ENCODE assay signal across 8 mouse cellular contexts in the genomic region with DNA sequence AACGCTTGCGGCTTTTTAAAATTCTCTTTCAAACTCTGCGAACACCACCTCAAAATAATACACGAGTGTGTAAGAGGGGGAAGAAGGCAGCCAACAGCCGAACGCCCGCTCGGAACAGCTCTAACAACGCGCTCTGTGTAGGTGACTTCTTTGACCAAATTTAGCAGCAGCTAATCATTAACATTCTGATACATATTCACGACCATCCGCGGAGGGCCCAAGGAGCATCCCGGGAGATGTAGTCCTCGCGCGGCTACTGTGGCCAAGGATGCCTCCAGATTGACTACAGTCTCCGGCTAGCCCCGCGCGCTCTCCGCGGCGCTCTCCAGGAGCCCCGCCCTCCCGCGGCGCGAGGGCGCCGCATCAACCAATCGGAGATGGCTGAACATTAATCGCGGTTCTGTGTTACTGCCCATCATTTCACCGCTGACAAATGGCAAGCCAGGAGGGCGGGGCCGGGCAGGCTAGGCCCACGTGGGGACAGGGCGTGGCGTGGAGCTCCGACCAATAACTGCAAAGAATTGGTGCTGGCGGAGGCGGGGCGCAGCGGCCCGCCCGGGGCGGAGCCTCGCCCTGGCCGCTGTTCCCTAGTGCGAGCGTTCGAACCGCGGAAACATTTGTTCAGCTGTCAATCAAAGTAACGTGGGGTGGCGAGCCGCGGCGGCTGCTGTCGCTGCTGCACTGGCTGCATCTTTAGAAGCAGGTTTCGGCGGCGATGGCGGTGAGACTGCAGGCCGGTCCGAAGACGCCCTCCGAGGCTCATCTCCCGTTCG. TPM values are rescaled to one million over a fixed set of nuclear protein-coding genes. Genes with fewer than 3 reads are reported as not detected.
DNase-seq lines count a peak whose midpoint lies in the region; ATAC-seq and TF ChIP-seq lines count a peak whose summit lies in the region.

A gene (minus strand): TSS at position 135 of the 773 bp plus-strand sequence.

- peak; percentile 4 for TF ChIP-seq RAD21 in CH12.LX (IDR thresholded peaks at IDR 0.05; ENCODE audit: low read depth, low read length)

- peak; percentile 96 for ATAC-seq in forebrain, embryonic 11.5 days (replicated peaks; ENCODE audit: low FRiP score)
- peak; percentile 96 for ATAC-seq in heart, embryonic 16.5 days (replicated peaks; ENCODE audit: extremely low read depth, insufficient read depth, low FRiP score)
- ATAC-seq in liver, embryonic 15.5 days (ENCODE audit: insufficient read depth), result peak; percentile 94
- ATAC-seq in neural tube, embryonic 12.5 days (ENCODE audit: low FRiP score, low read depth), result peak; percentile 97

- peaks cover 40% of the 10 kb centered on the region for H3K79me2 ChIP-seq in CH12.LX (replicated peaks; ENCODE audit: control insufficient read depth, extremely low read depth, insufficient read depth, poor library complexity, severe bottlenecking)

- H3K9ac ChIP-seq in CH12.LX (ENCODE audit: insufficient read depth, low read depth), result peak within 1 kb of the TSS; percentile 97
- peak within 1 kb of the TSS; percentile 87 for H3K9ac ChIP-seq in forebrain, embryonic 11.5 days (ENCODE audit: low read length)
- H3K9ac ChIP-seq in heart, embryonic 16.5 days (ENCODE audit: low read length), result peak within 1 kb of the TSS; percentile 91
- H3K9ac ChIP-seq in liver, embryonic 15.5 days, result peak within 1 kb of the TSS; percentile 94
- H3K9ac ChIP-seq in neural tube, embryonic 12.5 days, result peak within 1 kb of the TSS; percentile 93

- H3K4me2 ChIP-seq in CH12.LX (ENCODE audit: insufficient read depth, low read depth, poor library complexity, severe bottlenecking), result peak within 1 kb of the TSS; percentile 70
- H3K4me2 ChIP-seq in forebrain, embryonic 11.5 days (ENCODE audit: low read depth, low read length, severe bottlenecking), result peak within 1 kb of the TSS; percentile 54
- peak within 1 kb of the TSS; percentile 74 for H3K4me2 ChIP-seq in heart, embryonic 16.5 days (ENCODE audit: low read depth, low read length)
- peak within 1 kb of the TSS; percentile 97 for H3K4me2 ChIP-seq in liver, embryonic 15.5 days
- peak within 1 kb of the TSS; percentile 69 for H3K4me2 ChIP-seq in neural tube, embryonic 12.5 days (replicated peaks)

- TF ChIP-seq EP300 in CH12.LX (IDR thresholded peaks at IDR 0.05; ENCODE audit: low read length), result no peak; the same call in 1 of the 2 replicates

- TF ChIP-seq CTCF in CH12.LX (conservative IDR thresholded peaks at IDR 0.05 in 1 of 2, IDR thresholded peaks at IDR 0.05 in 1 of 2; ENCODE audit: low read depth in 2 of 2, low read length in 2 of 2), result peak in 1 of 2 experiments; percentile 16; a peak in 2 of 4 replicates

- H3K9me3 ChIP-seq in CH12.LX (replicated peaks; ENCODE audit: low read length), result no peaks in the 10 kb centered on the region
- no peaks in the 10 kb centered on the region for H3K9me3 ChIP-seq in forebrain, embryonic 11.5 days (ENCODE audit: control insufficient read depth, low read length)
- H3K9me3 ChIP-seq in heart, embryonic 16.5 days (replicated peaks; ENCODE audit: control insufficient read depth, low read length), result no peaks in the 10 kb centered on the region
- H3K9me3 ChIP-seq in liver, embryonic 15.5 days (replicated peaks), result no peaks in the 10 kb centered on the region
- H3K9me3 ChIP-seq in neural tube, embryonic 12.5 days, result no peaks in the 10 kb centered on the region

- in situ Hi-C loops in CH12.LX (cut with MboI; ENCODE audit: low pct_ligation_motif_present, low pct_unique_long_range_greater_than_20kb, low sequenced_read_pairs), result loop anchor here (25.0 kb wide), 1 partner anchor 611 kb away; no protein-coding TSS in a partner anchor

- DNase-seq in CH12.LX (ENCODE audit: extremely low read depth), result peak; percentile 98
- DNase-seq in c-Kit-positive CD71-positive TER-119-negative erythroid progenitor cells, embryonic 14.5 days (ENCODE audit: low read depth), result peak; percentile 96
- peak; percentile 100 for DNase-seq in forebrain, embryonic 11.5 days (ENCODE audit: low spot score)
- peak; percentile 100 for DNase-seq in kidney, postnatal 36 days
- DNase-seq in telencephalon, adult 2 months (ENCODE audit: low read depth, low spot score), result peak; percentile 100

- dilution Hi-C loops in CH12.LX (cut with MboI; ENCODE audit: extremely low pct_ligation_motif_present, extremely low pct_unique_long_range_greater_than_20kb, low sequenced_read_pairs), result no loop called here

- H3K27me3 ChIP-seq in CH12.LX (replicated peaks), result peaks cover 5% of the 10 kb centered on the region
- no peaks in the 10 kb centered on the region for H3K27me3 ChIP-seq in forebrain, embryonic 11.5 days (ENCODE audit: control insufficient read depth, insufficient read depth, low read length)
- H3K27me3 ChIP-seq in heart, embryonic 16.5 days (ENCODE audit: control insufficient read depth, insufficient read depth, low read length), result no peaks in the 10 kb centered on the region
- H3K27me3 ChIP-seq in liver, embryonic 15.5 days, result no peaks in the 10 kb centered on the region; the same call in 1 of the 2 replicates
- H3K27me3 ChIP-seq in neural tube, embryonic 12.5 days (replicated peaks), result no peaks in the 10 kb centered on the region

- peaks cover 2 to 19% of the 10 kb centered on the region in 2 experiments; a peak in 2 of 4 replicates for H3K4me1 ChIP-seq in CH12.LX (ENCODE audit: control insufficient read depth in 1 of 2, insufficient read depth in 2 of 2)
- H3K4me1 ChIP-seq in forebrain, embryonic 11.5 days (replicated peaks; ENCODE audit: control insufficient read depth, insufficient read depth, low read length), result peaks cover 10% of the 10 kb centered on the region
- peaks cover 15% of the 10 kb centered on the region for H3K4me1 ChIP-seq in heart, embryonic 16.5 days (ENCODE audit: control insufficient read depth, insufficient read depth, low read length)
- peaks cover 40% of the 10 kb centered on the region for H3K4me1 ChIP-seq in liver, embryonic 15.5 days (replicated peaks)
- H3K4me1 ChIP-seq in neural tube, embryonic 12.5 days, result peaks cover 24% of the 10 kb centered on the region

- peaks cover 4 to 7% of the 10 kb centered on the region in 2 experiments for H3K36me3 ChIP-seq in CH12.LX (replicated peaks in 1 of 2; ENCODE audit: control insufficient read depth in 1 of 2, insufficient read depth in 1 of 2, low read length in 1 of 2)
- H3K36me3 ChIP-seq in forebrain, embryonic 11.5 days (ENCODE audit: control insufficient read depth, insufficient read depth, low read length), result no peaks in the 10 kb centered on the region
- no peaks in the 10 kb centered on the region for H3K36me3 ChIP-seq in heart, embryonic 16.5 days (ENCODE audit: control insufficient read depth, insufficient read depth)
- 0 out of 2 replicates have a peak, but pooled peaks cover 11% of the 10 kb centered on the region for H3K36me3 ChIP-seq in liver, embryonic 15.5 days (replicated peaks)
- no peaks in the 10 kb centered on the region for H3K36me3 ChIP-seq in neural tube, embryonic 12.5 days

- TF ChIP-seq POLR2A in CH12.LX (IDR thresholded peaks at IDR 0.05; ENCODE audit: low read depth, low read length), result peak; percentile 97

- H3K27ac ChIP-seq in CH12.LX (ENCODE audit: insufficient read depth, low read depth), result peak within 1 kb of the TSS; percentile 96
- H3K27ac ChIP-seq in forebrain, embryonic 11.5 days (ENCODE audit: low read depth, low read length), result peak within 1 kb of the TSS; percentile 99
- H3K27ac ChIP-seq in heart, embryonic 16.5 days (ENCODE audit: low read length), result peak within 1 kb of the TSS; percentile 93
- H3K27ac ChIP-seq in liver, embryonic 15.5 days (replicated peaks), result peak within 1 kb of the TSS; percentile 93
- H3K27ac ChIP-seq in neural tube, embryonic 12.5 days, result peak within 1 kb of the TSS; percentile 89

- peak within 1 kb of the TSS; percentile 64 to 97 (median 92) for H3K4me3 ChIP-seq in CH12.LX (replicated peaks in 1 of 3; ENCODE audit: low read depth in 2 of 3, low read length in 2 of 3, poor library complexity in 1 of 3)
- peak within 1 kb of the TSS; percentile 89 for H3K4me3 ChIP-seq in forebrain, embryonic 11.5 days (ENCODE audit: low read depth, low read length)
- H3K4me3 ChIP-seq in heart, embryonic 16.5 days (ENCODE audit: low read length), result peak within 1 kb of the TSS; percentile 80
- peak within 1 kb of the TSS; percentile 92 for H3K4me3 ChIP-seq in liver, embryonic 15.5 days (replicated peaks)
- H3K4me3 ChIP-seq in neural tube, embryonic 12.5 days, result peak within 1 kb of the TSS; percentile 87

- under 1% methylated on average over 71 of the region's 71 CpGs for WGBS in forebrain, embryonic 11.5 days
- under 1% methylated on average over 71 of the region's 71 CpGs for WGBS in heart, embryonic 16.5 days
- WGBS in liver, embryonic 15.5 days (ENCODE audit: insufficient replicate concordance), result under 1% methylated on average over 71 of the region's 71 CpGs
- under 1% methylated on average over 71 of the region's 71 CpGs for WGBS in neural tube, embryonic 12.5 days

TF ChIP-seq in CH12.LX, 34 proteins besides CTCF, POLR2A, EP300 and RAD21 (continues in another document):
- peak; percentile 38; the same call in 1 of the 2 replicates for TF ChIP-seq MAX (IDR thresholded peaks at IDR 0.05; ENCODE audit: low read length)
- peak; percentile 93 for TF ChIP-seq MEF2A (IDR thresholded peaks at IDR 0.05; ENCODE audit: borderline replicate concordance, low read depth, low read length)
- peak; percentile 75 for TF ChIP-seq MXI1 (IDR thresholded peaks at IDR 0.05; ENCODE audit: low read depth, low read length)
- TF ChIP-seq TBP (conservative IDR thresholded peaks at IDR 0.05; ENCODE audit: low read depth, low read length), result peak; percentile 96
- TF ChIP-seq PAX5 (IDR thresholded peaks at IDR 0.05; ENCODE audit: low read length), result no peak
- TF ChIP-seq RCOR1 (conservative IDR thresholded peaks at IDR 0.05; ENCODE audit: low read depth, low read length), result no peak; the same call in 1 of the 2 replicates
- peak; percentile 58 for TF ChIP-seq CHD2 (IDR thresholded peaks at IDR 0.05; ENCODE audit: low read length)
- TF ChIP-seq JUN (IDR thresholded peaks at IDR 0.05; ENCODE audit: insufficient read depth, low read depth, low read length), result peak; percentile 9; the same call in 1 of the 2 replicates
- TF ChIP-seq TCF12 (IDR thresholded peaks at IDR 0.05; ENCODE audit: low read depth, low read length), result peak; percentile 78
- no peak; the same call in 1 of the 2 replicates for TF ChIP-seq ELF1 (IDR thresholded peaks at IDR 0.05; ENCODE audit: low read depth, low read length)
- TF ChIP-seq USF1 (IDR thresholded peaks at IDR 0.05; ENCODE audit: low read depth, low read length), result peak; percentile 25
- peak; percentile 87 for TF ChIP-seq POLR2AphosphoS2 (IDR thresholded peaks at IDR 0.05; ENCODE audit: low read depth, low read length)

RNA-seq across cellular contexts. Expression of the gene that starts here (rescaled TPM):
- total RNA-seq in CH12.LX (2012; rRNA removed) (18.9 and 19.8 TPM in 2 replicates), CH12.LX (2014; rRNA removed) (23.4 and 23.9 TPM in 2 replicates)
- polyA plus RNA-seq in CH12.LX (2012; ENCODE audit: insufficient read length, low read depth), result 23.8 and 27.7 TPM in 2 replicates
- 44.7 and 46.4 TPM in 2 replicates for polyA plus RNA-seq in forebrain, embryonic 11.5 days (2014; fragmentation: Nextera tagmentation; extraction: Ambion mirVana)
- 6.0 and 6.2 TPM in 2 replicates for polyA plus RNA-seq in heart, embryonic 16.5 days (2015; fragmentation: Nextera tagmentation; extraction: Ambion mirVana)
- 4.6 TPM in 2 replicates for polyA plus RNA-seq in liver, embryonic 15.5 days (2015; fragmentation: Nextera tagmentation; extraction: Ambion mirVana)
- 37.1 and 37.7 TPM in 2 replicates for polyA plus RNA-seq in neural tube, embryonic 12.5 days (2016; fragmentation: Nextera tagmentation; extraction: Ambion mirVana)

Comparison
In these comparisons a context has a peak if more than half of its experiments do, and no peak if none do; other contexts are left out.
1. Peak in every context shown above with its lines: DNase-seq, ATAC-seq, H3K4me3 ChIP-seq and H3K27ac ChIP-seq.